Mouse (Mus musculus): ENCODE results near the gene Ints14. TPM values are rescaled to one million over a fixed set of nuclear protein-coding genes. Genes with fewer than 3 reads are reported as not detected.

Gene Ints14
- polyA plus RNA-seq, 1 experiment: 24.1 TPM

GRCm38 (mm10) chr9:64930256-64930655 lies 30.4 kb upstream of the Ints14 start:
- H3K27ac ChIP-seq (ENCODE audit: insufficient read depth, low read length): no peak overlapping the region
- peaks cover 22% of the 10 kb centered on the region for H3K4me1 ChIP-seq (ENCODE audit: control insufficient read depth, insufficient read depth, low read length)
- H3K27me3 ChIP-seq (ENCODE audit: control insufficient read depth, insufficient read depth, low read length): no peaks in the 10 kb centered on the region
- WGBS: 85% methylated on average over 4 of the region's 4 CpGs
- TF ChIP-seq CTCF (IDR thresholded peaks at IDR 0.05; ENCODE audit: borderline replicate concordance, insufficient read depth, low read depth, low read length) (no peak), POLR2A (IDR thresholded peaks at IDR 0.05; ENCODE audit: borderline replicate concordance, insufficient read depth, low read length) (no peak)
- no peak for DNase-seq
- H3K4me3 ChIP-seq (replicated peaks; ENCODE audit: insufficient read depth, low read depth, low read length): no peak overlapping the region

- H3K27ac ChIP-seq (ENCODE audit: insufficient read depth, low read length): no peak overlapping the region
- H3K27me3 ChIP-seq (ENCODE audit: control insufficient read depth, insufficient read depth, low read length): no peaks in the 10 kb centered on the region
- 52% methylated on average over 7 of the region's 7 CpGs for WGBS
- peak in 1 of 2 experiments; percentile 15 for DNase-seq
- no peak for TF ChIP-seq CTCF (IDR thresholded peaks at IDR 0.05; ENCODE audit: borderline replicate concordance, insufficient read depth, low read depth, low read length)
- no peak for TF ChIP-seq POLR2A (IDR thresholded peaks at IDR 0.05; ENCODE audit: borderline replicate concordance, insufficient read depth, low read length)
- peaks cover 13% of the 10 kb centered on the region for H3K4me1 ChIP-seq (ENCODE audit: control insufficient read depth, insufficient read depth, low read length)
- no peak overlapping the region for H3K4me3 ChIP-seq (replicated peaks; ENCODE audit: insufficient read depth, low read depth, low read length)
These were observed 28.7 kb upstream of the Ints14 start for GRCm38 (mm10) chr9:64931751-64932610.

GRCm38 (mm10) chr9:64934015-64934754 lies 26.5 kb upstream of the Ints14 start:
- Histone ChIP-seq H3K27me3 (ENCODE audit: control insufficient read depth, insufficient read depth, low read length) (no peaks in the 10 kb centered on the region), H3K4me1 (ENCODE audit: control insufficient read depth, insufficient read depth, low read length) (peaks cover 12% of the 10 kb centered on the region), H3K27ac (ENCODE audit: insufficient read depth, low read length) (no peak overlapping the region), H3K4me3 (replicated peaks; ENCODE audit: insufficient read depth, low read depth, low read length) (no peak overlapping the region)
- TF ChIP-seq CTCF (IDR thresholded peaks at IDR 0.05; ENCODE audit: borderline replicate concordance, insufficient read depth, low read depth, low read length) (no peak), POLR2A (IDR thresholded peaks at IDR 0.05; ENCODE audit: borderline replicate concordance, insufficient read depth, low read length) (no peak)
- WGBS: 49% methylated on average over 15 of the region's 15 CpGs
- DNase-seq: peak; percentile 48 to 53

- H3K4me1 ChIP-seq (ENCODE audit: control insufficient read depth, insufficient read depth, low read length): peaks cover 12% of the 10 kb centered on the region
- 6% methylated on average over 6 of the region's 6 CpGs for WGBS
- DNase-seq: peak; percentile 32 to 46
- H3K4me3 ChIP-seq (replicated peaks; ENCODE audit: insufficient read depth, low read depth, low read length): no peak overlapping the region
- no peaks in the 10 kb centered on the region for H3K27me3 ChIP-seq (ENCODE audit: control insufficient read depth, insufficient read depth, low read length)
- TF ChIP-seq POLR2A (IDR thresholded peaks at IDR 0.05; ENCODE audit: borderline replicate concordance, insufficient read depth, low read length): no peak
- peak; percentile 64 for TF ChIP-seq CTCF (IDR thresholded peaks at IDR 0.05; ENCODE audit: borderline replicate concordance, insufficient read depth, low read depth, low read length)
- H3K27ac ChIP-seq (ENCODE audit: insufficient read depth, low read length): no peak overlapping the region
These were observed 24.2 kb upstream of the Ints14 start for GRCm38 (mm10) chr9:64936508-64936907.

- 55% methylated on average over 5 of the region's 5 CpGs for WGBS
- no peak for DNase-seq
- H3K4me1 ChIP-seq (ENCODE audit: control insufficient read depth, insufficient read depth, low read length): peaks cover 8% of the 10 kb centered on the region; the same call in 1 of the 2 replicates
- H3K27ac ChIP-seq (ENCODE audit: insufficient read depth, low read length): no peak overlapping the region
- no peak for TF ChIP-seq POLR2A (IDR thresholded peaks at IDR 0.05; ENCODE audit: borderline replicate concordance, insufficient read depth, low read length)
- TF ChIP-seq CTCF (IDR thresholded peaks at IDR 0.05; ENCODE audit: borderline replicate concordance, insufficient read depth, low read depth, low read length): no peak
- no peak overlapping the region for H3K4me3 ChIP-seq (replicated peaks; ENCODE audit: insufficient read depth, low read depth, low read length)
- no peaks in the 10 kb centered on the region for H3K27me3 ChIP-seq (ENCODE audit: control insufficient read depth, insufficient read depth, low read length)
These were observed 23.2 kb upstream of the Ints14 start for GRCm38 (mm10) chr9:64937491-64937890.

- H3K4me1 ChIP-seq (ENCODE audit: control insufficient read depth, insufficient read depth, low read length): peaks cover 8% of the 10 kb centered on the region; the same call in 1 of the 2 replicates
- H3K27ac ChIP-seq (ENCODE audit: insufficient read depth, low read length): no peak overlapping the region
- H3K4me3 ChIP-seq (replicated peaks; ENCODE audit: insufficient read depth, low read depth, low read length): no peak overlapping the region
- WGBS: 88% methylated on average over 5 of the region's 5 CpGs
- TF ChIP-seq CTCF (IDR thresholded peaks at IDR 0.05; ENCODE audit: borderline replicate concordance, insufficient read depth, low read depth, low read length): no peak
- no peak for TF ChIP-seq POLR2A (IDR thresholded peaks at IDR 0.05; ENCODE audit: borderline replicate concordance, insufficient read depth, low read length)
- no peaks in the 10 kb centered on the region for H3K27me3 ChIP-seq (ENCODE audit: control insufficient read depth, insufficient read depth, low read length)
- DNase-seq: no peak
These were observed 22.2 kb upstream of the Ints14 start for GRCm38 (mm10) chr9:64938535-64938934.

GRCm38 (mm10) chr9:64939281-64939680 lies 21.4 kb upstream of the Ints14 start:
- Histone ChIP-seq H3K4me1 (ENCODE audit: control insufficient read depth, insufficient read depth, low read length) (peaks cover 4% of the 10 kb centered on the region; the same call in 1 of the 2 replicates), H3K4me3 (replicated peaks; ENCODE audit: insufficient read depth, low read depth, low read length) (no peak overlapping the region), H3K27me3 (ENCODE audit: control insufficient read depth, insufficient read depth, low read length) (no peaks in the 10 kb centered on the region), H3K27ac (ENCODE audit: insufficient read depth, low read length) (no peak overlapping the region)
- 47% methylated on average over 4 of the region's 4 CpGs for WGBS
- no peak for TF ChIP-seq CTCF (IDR thresholded peaks at IDR 0.05; ENCODE audit: borderline replicate concordance, insufficient read depth, low read depth, low read length)
- TF ChIP-seq POLR2A (IDR thresholded peaks at IDR 0.05; ENCODE audit: borderline replicate concordance, insufficient read depth, low read length): no peak
- no peak for DNase-seq

Measured in cerebellum, adult 2 months (tissue).